Mouse (Mus musculus): ENCODE measurements at regions not wholly inside any gene's neighbourhood (a gene's known extent, or its start where the extent isn't known, plus 50 kb on each side); places are given as distances from the start of the nearest gene placed in this dataset.

- H3K4me1 ChIP-seq (ENCODE audit: control insufficient read depth in 2 of 2, insufficient read depth in 2 of 2, low read length in 2 of 2, poor library complexity in 1 of 2), result peaks cover 3 to 9% of the 10 kb centered on the region in 2 experiments; a peak in 1 of 4 replicates
- no peak for DNase-seq (ENCODE audit: low read depth, low spot score)
- in situ Hi-C loops (cut with MboI; ENCODE audit: low sequenced_read_pairs in 2 of 2, unreplicated experiment in 2 of 2), result no loop called here
- no peak overlapping the region for H3K27ac ChIP-seq (ENCODE audit: insufficient read depth, low read depth, low read length, poor library complexity, severe bottlenecking)
- H3K4me3 ChIP-seq (ENCODE audit: insufficient read depth in 1 of 2, low read depth in 1 of 2, low read length in 2 of 2, poor library complexity in 1 of 2, severe bottlenecking in 1 of 2), result no peak overlapping the region
- TF ChIP-seq ZC3H11A (IDR thresholded peaks at IDR 0.05; ENCODE audit: borderline replicate concordance, low read depth, low read length), result no peak
- no peak for TF ChIP-seq HCFC1 (IDR thresholded peaks at IDR 0.05; ENCODE audit: borderline replicate concordance, insufficient read depth, low read length)
- no peak for TF ChIP-seq CHD2 (IDR thresholded peaks at IDR 0.05; ENCODE audit: low read depth, low read length)
- TF ChIP-seq MAFK (IDR thresholded peaks at IDR 0.05; ENCODE audit: insufficient read depth, low read depth, low read length), result no peak
- no peak for TF ChIP-seq ZNF384 (IDR thresholded peaks at IDR 0.05; ENCODE audit: low read depth, low read length)
- H3K36me3 ChIP-seq (ENCODE audit: control insufficient read depth, insufficient read depth, low read length, poor library complexity, severe bottlenecking), result no peaks in the 10 kb centered on the region
- no peak overlapping the region for H3K9ac ChIP-seq (ENCODE audit: insufficient read depth, low read depth, low read length, poor library complexity, severe bottlenecking)
- no peaks in the 10 kb centered on the region for H3K9me3 ChIP-seq (ENCODE audit: control insufficient read depth, insufficient read depth, low read depth, low read length)
Observed at GRCm38 (mm10) chr4:125214306-125214705, 86.7 kb upstream of the Zc3h12a start.

DNA sequence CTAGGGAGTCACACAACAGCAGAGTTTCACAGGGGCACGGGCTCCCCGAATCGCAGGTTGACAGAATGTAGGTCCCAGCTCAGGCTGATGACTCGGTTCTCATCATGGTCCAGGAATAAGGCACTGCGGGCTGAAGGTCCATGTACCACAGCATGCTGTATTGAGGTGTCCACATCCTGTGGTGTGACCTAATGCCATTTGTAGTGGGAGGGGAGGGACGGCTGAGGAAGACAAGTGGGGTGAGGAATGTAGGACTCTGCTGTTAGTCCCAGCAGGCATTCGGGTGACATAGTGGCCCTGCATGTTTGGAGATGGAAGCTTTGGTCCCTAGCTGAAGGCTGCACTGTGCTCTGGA is 84.5 kb upstream of the Zc3h12a start:
- H3K4me3 ChIP-seq (ENCODE audit: insufficient read depth in 1 of 2, low read depth in 1 of 2, low read length in 2 of 2, poor library complexity in 1 of 2, severe bottlenecking in 1 of 2), result no peak overlapping the region
- in situ Hi-C loops (cut with MboI; ENCODE audit: low sequenced_read_pairs in 2 of 2, unreplicated experiment in 2 of 2), result no loop called here
- H3K4me1 ChIP-seq (ENCODE audit: control insufficient read depth in 2 of 2, insufficient read depth in 2 of 2, low read length in 2 of 2, poor library complexity in 1 of 2), result 0 out of 4 replicates have a peak, but pooled peaks cover 0 to 2% of the 10 kb centered on the region in 2 experiments
- H3K9me3 ChIP-seq (ENCODE audit: control insufficient read depth, insufficient read depth, low read depth, low read length), result no peaks in the 10 kb centered on the region
- no peak overlapping the region for H3K9ac ChIP-seq (ENCODE audit: insufficient read depth, low read depth, low read length, poor library complexity, severe bottlenecking)
- no peak for DNase-seq (ENCODE audit: low read depth, low spot score)
- TF ChIP-seq HCFC1 (IDR thresholded peaks at IDR 0.05; ENCODE audit: borderline replicate concordance, insufficient read depth, low read length) (no peak), ZNF384 (IDR thresholded peaks at IDR 0.05; ENCODE audit: low read depth, low read length) (no peak), MAFK (IDR thresholded peaks at IDR 0.05; ENCODE audit: insufficient read depth, low read depth, low read length) (no peak), ZC3H11A (IDR thresholded peaks at IDR 0.05; ENCODE audit: borderline replicate concordance, low read depth, low read length) (no peak), CHD2 (IDR thresholded peaks at IDR 0.05; ENCODE audit: low read depth, low read length) (no peak)
- no peaks in the 10 kb centered on the region for H3K36me3 ChIP-seq (ENCODE audit: control insufficient read depth, insufficient read depth, low read length, poor library complexity, severe bottlenecking)
- no peak overlapping the region for H3K27ac ChIP-seq (ENCODE audit: insufficient read depth, low read depth, low read length, poor library complexity, severe bottlenecking)

DNA sequence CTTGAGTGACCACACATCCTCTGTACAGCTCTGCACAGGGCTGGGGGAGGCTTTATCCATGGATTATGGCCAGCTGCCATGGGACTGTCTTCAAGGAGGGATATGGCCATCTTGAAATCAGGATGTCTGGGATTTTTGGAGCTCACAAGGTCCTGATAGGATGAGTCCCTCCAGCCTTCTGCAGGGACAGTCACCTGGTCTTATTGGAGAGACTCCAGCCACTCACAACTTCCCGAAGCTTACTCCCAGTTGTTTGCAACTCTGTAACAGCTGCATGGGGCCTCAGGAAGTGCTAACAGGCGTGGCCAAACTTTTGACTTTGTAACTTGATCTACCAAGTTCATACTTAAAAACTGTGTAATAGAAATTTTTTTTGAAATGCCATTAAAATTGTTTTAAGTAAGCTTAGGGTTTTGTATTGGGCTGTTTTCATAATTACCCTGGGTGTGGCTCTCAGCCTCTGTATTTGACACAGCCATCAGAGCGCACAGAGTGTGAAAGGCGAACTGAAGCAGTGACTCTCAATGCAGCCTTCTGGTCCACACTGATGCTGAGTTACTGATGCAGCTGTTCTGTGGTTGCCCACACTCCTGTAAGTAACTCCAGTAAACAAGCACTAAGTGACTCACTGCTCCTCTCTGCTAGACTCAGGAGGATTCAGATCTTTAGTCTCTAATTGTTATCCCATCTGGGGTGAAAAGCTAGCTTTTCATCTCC is 84.0 kb upstream of the Zc3h12a start:
- no peak for DNase-seq (ENCODE audit: low read depth, low spot score)
- in situ Hi-C loops (cut with MboI; ENCODE audit: low sequenced_read_pairs in 2 of 2, unreplicated experiment in 2 of 2), result no loop called here
- no peak overlapping the region for H3K4me3 ChIP-seq (ENCODE audit: insufficient read depth in 1 of 2, low read depth in 1 of 2, low read length in 2 of 2, poor library complexity in 1 of 2, severe bottlenecking in 1 of 2)
- no peaks in the 10 kb centered on the region for H3K36me3 ChIP-seq (ENCODE audit: control insufficient read depth, insufficient read depth, low read length, poor library complexity, severe bottlenecking)
- no peaks in the 10 kb centered on the region for H3K9me3 ChIP-seq (ENCODE audit: control insufficient read depth, insufficient read depth, low read depth, low read length)
- no peak for TF ChIP-seq MAFK (IDR thresholded peaks at IDR 0.05; ENCODE audit: insufficient read depth, low read depth, low read length)
- no peak for TF ChIP-seq HCFC1 (IDR thresholded peaks at IDR 0.05; ENCODE audit: borderline replicate concordance, insufficient read depth, low read length)
- no peak for TF ChIP-seq ZC3H11A (IDR thresholded peaks at IDR 0.05; ENCODE audit: borderline replicate concordance, low read depth, low read length)
- TF ChIP-seq ZNF384 (IDR thresholded peaks at IDR 0.05; ENCODE audit: low read depth, low read length), result no peak
- no peak for TF ChIP-seq CHD2 (IDR thresholded peaks at IDR 0.05; ENCODE audit: low read depth, low read length)
- no peaks in the 10 kb centered on the region for H3K4me1 ChIP-seq (ENCODE audit: control insufficient read depth in 2 of 2, insufficient read depth in 2 of 2, low read length in 2 of 2, poor library complexity in 1 of 2)
- H3K9ac ChIP-seq (ENCODE audit: insufficient read depth, low read depth, low read length, poor library complexity, severe bottlenecking), result no peak overlapping the region
- no peak overlapping the region for H3K27ac ChIP-seq (ENCODE audit: insufficient read depth, low read depth, low read length, poor library complexity, severe bottlenecking)

GRCm38 (mm10) chr4:125210719-125211118 is 83.1 kb upstream of the Zc3h12a start:
- TF ChIP-seq ZNF384 (IDR thresholded peaks at IDR 0.05; ENCODE audit: low read depth, low read length), result no peak
- TF ChIP-seq ZC3H11A (IDR thresholded peaks at IDR 0.05; ENCODE audit: borderline replicate concordance, low read depth, low read length), result no peak
- TF ChIP-seq CHD2 (IDR thresholded peaks at IDR 0.05; ENCODE audit: low read depth, low read length), result no peak
- no peak for TF ChIP-seq MAFK (IDR thresholded peaks at IDR 0.05; ENCODE audit: insufficient read depth, low read depth, low read length)
- TF ChIP-seq HCFC1 (IDR thresholded peaks at IDR 0.05; ENCODE audit: borderline replicate concordance, insufficient read depth, low read length), result no peak
- Histone ChIP-seq H3K4me3 (ENCODE audit: insufficient read depth in 1 of 2, low read depth in 1 of 2, low read length in 2 of 2, poor library complexity in 1 of 2, severe bottlenecking in 1 of 2) (no peak overlapping the region), H3K9me3 (ENCODE audit: control insufficient read depth, insufficient read depth, low read depth, low read length) (no peaks in the 10 kb centered on the region), H3K36me3 (ENCODE audit: control insufficient read depth, insufficient read depth, low read length, poor library complexity, severe bottlenecking) (no peaks in the 10 kb centered on the region), H3K27ac (ENCODE audit: insufficient read depth, low read depth, low read length, poor library complexity, severe bottlenecking) (no peak overlapping the region), H3K9ac (ENCODE audit: insufficient read depth, low read depth, low read length, poor library complexity, severe bottlenecking) (no peak overlapping the region), H3K4me1 (ENCODE audit: control insufficient read depth in 2 of 2, insufficient read depth in 2 of 2, low read length in 2 of 2, poor library complexity in 1 of 2) (no peaks in the 10 kb centered on the region)
- no peak for DNase-seq (ENCODE audit: low read depth, low spot score)
- in situ Hi-C loops (cut with MboI; ENCODE audit: low sequenced_read_pairs in 2 of 2, unreplicated experiment in 2 of 2), result no loop called here

Data from ES-E14 (cell line).